8 mouse cellular contexts compared by ENCODE assay signal in the genomic region with DNA sequence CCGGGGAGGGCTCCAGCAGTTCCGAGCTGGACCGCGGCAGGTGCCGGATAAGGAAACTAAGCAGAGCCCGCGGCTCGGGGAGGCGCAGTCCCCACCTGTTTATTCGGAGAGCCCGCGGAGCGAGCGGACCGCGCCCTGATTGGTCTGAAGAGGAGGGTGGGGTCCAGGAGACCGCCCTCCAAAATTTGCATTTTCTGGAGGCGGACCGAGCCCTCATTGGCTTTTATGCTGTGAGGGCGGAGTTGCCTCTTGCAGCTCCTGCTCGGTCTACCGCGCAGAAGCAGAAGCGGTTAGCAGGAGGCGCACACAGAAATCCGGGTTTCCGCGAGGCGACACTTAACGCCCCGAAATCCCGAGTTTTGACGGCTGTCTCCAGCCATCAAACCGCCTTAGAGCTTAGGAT. TPM values are rescaled to one million over a fixed set of nuclear protein-coding genes. Genes with fewer than 3 reads are reported as not detected.
A peak's percentile ranks its signal among the peaks of the same experiment; 100 is the strongest.
DNase-seq lines count a peak whose midpoint lies in the region; ATAC-seq and TF ChIP-seq lines count a peak whose summit lies in the region.

No protein-coding gene starts in this region.

- no peak for TF ChIP-seq CTCF in gastrocnemius, adult 2 months (IDR thresholded peaks at IDR 0.05)
- no peak; the same call in 1 of the 2 replicates for TF ChIP-seq CTCF in left cerebral cortex, adult 2 months (IDR thresholded peaks at IDR 0.05)

- peak; percentile 93 for DNase-seq in gastrocnemius, adult 2 months
- DNase-seq in left cerebral cortex, adult 2 months (ENCODE audit: extremely low spot score in 1 of 2, low spot score in 2 of 2) = peak; percentile 82 to 83
- DNase-seq in right cerebral cortex, adult 2 months (ENCODE audit: low spot score in 2 of 2) = peak; percentile 85 to 89
- DNase-seq in urinary bladder, postnatal 10 days (ENCODE audit: low spot score) = peak; percentile 55

- WGBS in hindbrain, embryonic 16.5 days = under 1% methylated on average over 34 of the region's 34 CpGs

- no peaks in the 10 kb centered on the region for H3K36me3 ChIP-seq in hindbrain, embryonic 16.5 days (ENCODE audit: control insufficient read depth, insufficient read depth, low read length)

- peak overlapping the region; percentile 51 for H3K9ac ChIP-seq in hindbrain, embryonic 16.5 days (ENCODE audit: low read depth, low read length)

- H3K4me2 ChIP-seq in hindbrain, embryonic 16.5 days (ENCODE audit: low read length) = peak overlapping the region; percentile 77

- intact Hi-C loops in gastrocnemius, adult 2 months (cut with DNase I) = no loop called here
- intact Hi-C loops in left cerebral cortex, adult 2 months (cut with DNase I) = no loop called here

- H3K4me1 ChIP-seq in hindbrain, embryonic 16.5 days (ENCODE audit: control insufficient read depth, insufficient read depth, low read depth, low read length) = peaks cover 13% of the 10 kb centered on the region

- H3K27me3 ChIP-seq in hindbrain, embryonic 16.5 days (replicated peaks; ENCODE audit: control insufficient read depth, insufficient read depth, low read length) = peaks cover 73% of the 10 kb centered on the region

- peak overlapping the region; percentile 93 for H3K27ac ChIP-seq in gastrocnemius, adult 2 months
- H3K27ac ChIP-seq in hindbrain, embryonic 16.5 days (ENCODE audit: low read depth, low read length) = no peak overlapping the region
- H3K27ac ChIP-seq in left cerebral cortex, adult 2 months = peak overlapping the region; percentile 65; the same call in 1 of the 2 replicates

- ATAC-seq in activated CD4-positive, CD25-positive, alpha-beta regulatory T cell, adult 4 months = peak; percentile 87
- peak; percentile 94 for ATAC-seq in common myeloid progenitor, adult 5-6 weeks (replicated peaks; ENCODE audit: low read depth, poor library complexity, severe bottlenecking)
- ATAC-seq in hindbrain, embryonic 16.5 days = peak; percentile 92
- peak; percentile 96 for ATAC-seq in megakaryocyte, adult 5-6 weeks (ENCODE audit: poor library complexity, severe bottlenecking)

- no peaks in the 10 kb centered on the region for H3K9me3 ChIP-seq in hindbrain, embryonic 16.5 days (ENCODE audit: control insufficient read depth, low read length)

- H3K4me3 ChIP-seq in gastrocnemius, adult 2 months = peak overlapping the region; percentile 69
- H3K4me3 ChIP-seq in hindbrain, embryonic 16.5 days (ENCODE audit: low read length) = peak overlapping the region; percentile 42
- peak overlapping the region; percentile 24 for H3K4me3 ChIP-seq in left cerebral cortex, adult 2 months

RNA-seq across cellular contexts. Expression of a gene that starts 1.4 kb away (rescaled TPM):
- polyA plus RNA-seq in activated CD4-positive, CD25-positive, alpha-beta regulatory T cell, adult 4 months (2017; shearing (Covaris generic)) = not detected
- not detected in 2 replicates for total RNA-seq in common myeloid progenitor, adult 5-6 weeks (2017)
- not detected for total RNA-seq in gastrocnemius, adult 2 months (2021)
- 0.75 and 1.4 TPM in 2 replicates for polyA plus RNA-seq in hindbrain, embryonic 16.5 days (2015; fragmentation: Nextera tagmentation; extraction: Ambion mirVana)
- not detected for total RNA-seq in left cerebral cortex, adult 2 months (2021)
- total RNA-seq in megakaryocyte, adult 5-6 weeks (2015) = not detected in 2 replicates
- total RNA-seq in megakaryocyte, adult 5-6 weeks (2017) = not detected in 2 replicates

RNA-seq across cellular contexts. Expression of a gene that starts 2.8 kb away (rescaled TPM):
- polyA plus RNA-seq in activated CD4-positive, CD25-positive, alpha-beta regulatory T cell, adult 4 months (2017; shearing (Covaris generic)) = not detected
- not detected in 2 replicates for total RNA-seq in common myeloid progenitor, adult 5-6 weeks (2017)
- not detected for total RNA-seq in gastrocnemius, adult 2 months (2021)
- not detected in 2 replicates for polyA plus RNA-seq in hindbrain, embryonic 16.5 days (2015; fragmentation: Nextera tagmentation; extraction: Ambion mirVana)
- under 1 TPM in 1 of 2 experiments, not detected in 1; 0.29 TPM for total RNA-seq in left cerebral cortex, adult 2 months (2021)
- total RNA-seq in megakaryocyte, adult 5-6 weeks (2015) = not detected in 2 replicates
- total RNA-seq in megakaryocyte, adult 5-6 weeks (2017) = not detected in 2 replicates

RNA-seq across cellular contexts. Expression of a gene that starts 18.5 kb away (rescaled TPM):
- not detected for polyA plus RNA-seq in activated CD4-positive, CD25-positive, alpha-beta regulatory T cell, adult 4 months (2017; shearing (Covaris generic))
- not detected in 2 replicates for total RNA-seq in common myeloid progenitor, adult 5-6 weeks (2017)
- total RNA-seq in gastrocnemius, adult 2 months (2021) = under 1 TPM; 0.31 to 0.36 TPM
- 1.1 and 1.5 TPM in 2 replicates for polyA plus RNA-seq in hindbrain, embryonic 16.5 days (2015; fragmentation: Nextera tagmentation; extraction: Ambion mirVana)
- 1,000 to 10,000 TPM; 1,255 to 1,327 TPM for total RNA-seq in left cerebral cortex, adult 2 months (2021)
- 0.18 TPM in 1 of 2 replicates, not detected in the other for total RNA-seq in megakaryocyte, adult 5-6 weeks (2015)
- not detected in 2 replicates for total RNA-seq in megakaryocyte, adult 5-6 weeks (2017)

RNA-seq across cellular contexts. Expression of a gene that starts 22.5 kb away (rescaled TPM):
- under 1 TPM; 0.24 to 0.34 TPM for polyA plus RNA-seq in activated CD4-positive, CD25-positive, alpha-beta regulatory T cell, adult 4 months (2017; shearing (Covaris generic))
- 0.18 and 2.0 TPM in 2 replicates for total RNA-seq in common myeloid progenitor, adult 5-6 weeks (2017)
- not detected for total RNA-seq in gastrocnemius, adult 2 months (2021)
- polyA plus RNA-seq in hindbrain, embryonic 16.5 days (2015; fragmentation: Nextera tagmentation; extraction: Ambion mirVana) = 0.54 and 0.65 TPM in 2 replicates
- 1 to 10 TPM; 6.7 to 7.5 TPM for total RNA-seq in left cerebral cortex, adult 2 months (2021)
- not detected in 2 replicates for total RNA-seq in megakaryocyte, adult 5-6 weeks (2015)
- not detected in 2 replicates for total RNA-seq in megakaryocyte, adult 5-6 weeks (2017)

RNA-seq across cellular contexts. Expression of a gene that starts 27.8 kb away (rescaled TPM):
- polyA plus RNA-seq in activated CD4-positive, CD25-positive, alpha-beta regulatory T cell, adult 4 months (2017; shearing (Covaris generic)) = 10 to 100 TPM; 21.4 to 27.4 TPM
- 32.2 and 37.9 TPM in 2 replicates for total RNA-seq in common myeloid progenitor, adult 5-6 weeks (2017)
- total RNA-seq in gastrocnemius, adult 2 months (2021) = 10 to 100 TPM; 11.6 to 15.1 TPM
- 18.8 and 22.9 TPM in 2 replicates for polyA plus RNA-seq in hindbrain, embryonic 16.5 days (2015; fragmentation: Nextera tagmentation; extraction: Ambion mirVana)
- 10 to 100 TPM; 15.9 to 23.1 TPM for total RNA-seq in left cerebral cortex, adult 2 months (2021)
- total RNA-seq in megakaryocyte, adult 5-6 weeks (2015) = 68.0 and 72.0 TPM in 2 replicates
- 26.9 and 33.7 TPM in 2 replicates for total RNA-seq in megakaryocyte, adult 5-6 weeks (2017)

Comparison
In these comparisons a context has a peak if more than half of its experiments do, and no peak if none do; other contexts are left out.
1. RNA of a gene that starts 18.5 kb away (total RNA-seq): 1,255 to 1,327 TPM in left cerebral cortex, adult 2 months; 0.31 to 0.36 TPM in gastrocnemius, adult 2 months, not detected in common myeloid progenitor, adult 5-6 weeks and 0.18 TPM in megakaryocyte, adult 5-6 weeks; every median in the first group is over 100 times any median in the second.
2. Peak in every context shown above with its lines, with median percentiles within 50 percentile points of each other: ATAC-seq, DNase-seq and H3K4me3 ChIP-seq.